Mouse (Mus musculus): ENCODE data around the gene Pgpep1l. TPM values are rescaled to one million over a fixed set of nuclear protein-coding genes. Genes with fewer than 3 reads are reported as not detected.
"Not testable (repeated sequence)": the region's sequence is repeated elsewhere in the genome, so short reads cannot be mapped to it uniquely, and the experiment has no call there.

Pgpep1l gene
- polyA plus RNA-seq, 1 experiment from 2014 or later: not detected

- Histone ChIP-seq H3K9me3 (replicated peaks) (no peaks in the 10 kb centered on the region), H3K4me1 (peaks cover 10% of the 10 kb centered on the region), H3K4me3 (no peak overlapping the region), H3K27me3 (peaks cover 23% of the 10 kb centered on the region), H3K4me2 (no peak overlapping the region), H3K36me3 (ENCODE audit: poor library complexity, severe bottlenecking) (no peaks in the 10 kb centered on the region), H3K27ac (no peak overlapping the region), H3K9ac (no peak overlapping the region)
- 94% methylated on average over 19 of the region's 19 CpGs for WGBS
- no peak for ATAC-seq
Measured at GRCm38 (mm10) chr7:68280352-68280869, 16.4 kb upstream of the Pgpep1l start.

- Histone ChIP-seq H3K4me3 (no peak overlapping the region), H3K9me3 (replicated peaks) (no peaks in the 10 kb centered on the region), H3K4me1 (peaks cover 10% of the 10 kb centered on the region), H3K27me3 (peaks cover 29% of the 10 kb centered on the region), H3K27ac (no peak overlapping the region), H3K9ac (no peak overlapping the region), H3K36me3 (ENCODE audit: poor library complexity, severe bottlenecking) (no peaks in the 10 kb centered on the region), H3K4me2 (no peak overlapping the region)
- 89% methylated on average over 7 of the region's 7 CpGs for WGBS
- no peak for ATAC-seq
Measured at GRCm38 (mm10) chr7:68279481-68279880, 15.4 kb upstream of the Pgpep1l start.

- no peak overlapping the region for H3K9ac ChIP-seq
- 81% methylated on average over 6 of the region's 6 CpGs for WGBS
- H3K9me3 ChIP-seq (replicated peaks): no peaks in the 10 kb centered on the region
- peaks cover 10% of the 10 kb centered on the region for H3K4me1 ChIP-seq
- H3K4me3 ChIP-seq: no peak overlapping the region
- H3K27ac ChIP-seq: no peak overlapping the region
- ATAC-seq: no peak
- no peaks in the 10 kb centered on the region for H3K36me3 ChIP-seq (ENCODE audit: poor library complexity, severe bottlenecking)
- no peak overlapping the region for H3K4me2 ChIP-seq
- peaks cover 29% of the 10 kb centered on the region for H3K27me3 ChIP-seq
Measured at GRCm38 (mm10) chr7:68278908-68279307, 14.9 kb upstream of the Pgpep1l start.

GRCm38 (mm10) chr7:68278385-68278784, 14.4 kb upstream of the Pgpep1l start:
- Histone ChIP-seq H3K9ac (no peak overlapping the region), H3K4me2 (no peak overlapping the region), H3K27ac (no peak overlapping the region), H3K9me3 (replicated peaks) (no peaks in the 10 kb centered on the region), H3K4me1 (peaks cover 10% of the 10 kb centered on the region), H3K4me3 (no peak overlapping the region), H3K36me3 (ENCODE audit: poor library complexity, severe bottlenecking) (no peaks in the 10 kb centered on the region), H3K27me3 (peaks cover 29% of the 10 kb centered on the region)
- WGBS: 95% methylated on average over 6 of the region's 6 CpGs
- no peak for ATAC-seq

GRCm38 (mm10) chr7:68277897-68278270, 13.9 kb upstream of the Pgpep1l start:
- no peak overlapping the region for H3K27ac ChIP-seq
- H3K4me2 ChIP-seq: no peak overlapping the region
- H3K4me3 ChIP-seq: no peak overlapping the region
- no peaks in the 10 kb centered on the region for H3K36me3 ChIP-seq (ENCODE audit: poor library complexity, severe bottlenecking)
- no peak overlapping the region for H3K9ac ChIP-seq
- ATAC-seq: no peak
- peaks cover 29% of the 10 kb centered on the region for H3K27me3 ChIP-seq
- H3K4me1 ChIP-seq: peaks cover 10% of the 10 kb centered on the region
- 38% methylated on average over 4 of the region's 4 CpGs for WGBS
- no peaks in the 10 kb centered on the region for H3K9me3 ChIP-seq (replicated peaks)

- Histone ChIP-seq H3K9me3 (replicated peaks) (no peaks in the 10 kb centered on the region), H3K27ac (no peak overlapping the region), H3K9ac (no peak overlapping the region), H3K4me3 (no peak overlapping the region), H3K27me3 (peaks cover 29% of the 10 kb centered on the region), H3K4me1 (peaks cover 10% of the 10 kb centered on the region), H3K36me3 (ENCODE audit: poor library complexity, severe bottlenecking) (no peaks in the 10 kb centered on the region), H3K4me2 (no peak overlapping the region)
- ATAC-seq: no peak
- 41% methylated on average over 11 of the region's 11 CpGs for WGBS
Measured at GRCm38 (mm10) chr7:68277054-68277896, 13.2 kb upstream of the Pgpep1l start.

GRCm38 (mm10) chr7:68275838-68276731, 12.1 kb upstream of the Pgpep1l start:
- Histone ChIP-seq H3K36me3 (ENCODE audit: poor library complexity, severe bottlenecking) (no peaks in the 10 kb centered on the region), H3K9ac (peak overlapping the region; percentile 30), H3K27ac (no peak overlapping the region), H3K4me3 (peak overlapping the region; percentile 37), H3K27me3 (peaks cover 29% of the 10 kb centered on the region), H3K4me1 (peaks cover 10% of the 10 kb centered on the region), H3K4me2 (peak overlapping the region; percentile 64), H3K9me3 (replicated peaks) (no peaks in the 10 kb centered on the region)
- no peak for ATAC-seq
- WGBS: 4% methylated on average over 35 of the region's 36 CpGs

GRCm38 (mm10) chr7:68275445-68275837, 11.4 kb upstream of the Pgpep1l start:
- peaks cover 29% of the 10 kb centered on the region for H3K27me3 ChIP-seq
- not testable (repeated sequence) for H3K4me1 ChIP-seq; ATAC-seq; H3K9me3 ChIP-seq (replicated peaks); H3K9ac ChIP-seq; H3K27ac ChIP-seq; H3K36me3 ChIP-seq (ENCODE audit: poor library complexity, severe bottlenecking)
- 42% methylated on average over 9 of the region's 9 CpGs for WGBS
- peak overlapping the region; percentile 64 for H3K4me2 ChIP-seq
- H3K4me3 ChIP-seq: peak overlapping the region; percentile 37

- WGBS: 76% methylated on average over 9 of the region's 9 CpGs
- H3K27ac ChIP-seq: no peak overlapping the region
- ATAC-seq: no peak
Measured at GRCm38 (mm10) chr7:68274951-68275350, 10.9 kb upstream of the Pgpep1l start.

GRCm38 (mm10) chr7:68274218-68274617, 10.2 kb upstream of the Pgpep1l start:
- Histone ChIP-seq H3K9me3 (replicated peaks) (no peaks in the 10 kb centered on the region), H3K9ac (no peak overlapping the region), H3K36me3 (ENCODE audit: poor library complexity, severe bottlenecking) (no peaks in the 10 kb centered on the region), H3K4me3 (no peak overlapping the region), H3K4me2 (no peak overlapping the region), H3K4me1 (peaks cover 10% of the 10 kb centered on the region), H3K27ac (no peak overlapping the region), H3K27me3 (peaks cover 29% of the 10 kb centered on the region)
- WGBS: 50% methylated on average over 2 of the region's 2 CpGs
- no peak for ATAC-seq

More at GRCm38 (mm10) chr7:68274951-68275350, 10.9 kb upstream of the Pgpep1l start:
- H3K9ac ChIP-seq: no peak overlapping the region
- H3K4me3 ChIP-seq: no peak overlapping the region
- peaks cover 10% of the 10 kb centered on the region for H3K4me1 ChIP-seq
- H3K36me3 ChIP-seq (ENCODE audit: poor library complexity, severe bottlenecking): no peaks in the 10 kb centered on the region
- no peak overlapping the region for H3K4me2 ChIP-seq
- peaks cover 29% of the 10 kb centered on the region for H3K27me3 ChIP-seq
- H3K9me3 ChIP-seq (replicated peaks): no peaks in the 10 kb centered on the region

- peaks cover 28% of the 10 kb centered on the region for H3K27me3 ChIP-seq
- H3K4me1 ChIP-seq: peaks cover 10% of the 10 kb centered on the region
- no peaks in the 10 kb centered on the region for H3K36me3 ChIP-seq (ENCODE audit: poor library complexity, severe bottlenecking)
- H3K9me3 ChIP-seq (replicated peaks): no peaks in the 10 kb centered on the region
- no peak within 1 kb of the TSS for H3K4me2 ChIP-seq
- H3K27ac ChIP-seq: no peak within 1 kb of the TSS
- no peak within 1 kb of the TSS for H3K4me3 ChIP-seq
- H3K9ac ChIP-seq: no peak within 1 kb of the TSS
- no peak for ATAC-seq
Measured at GRCm38 (mm10) chr7:68273515-68273914, 9.5 kb upstream of the Pgpep1l start, which contains the start of gene Fam169b. Fam169b (plus strand) TSS chr7:68273839.

- H3K27me3 ChIP-seq: peaks cover 23% of the 10 kb centered on the region
- WGBS: 82% methylated on average over 10 of the region's 10 CpGs
Measured at GRCm38 (mm10) chr7:68272607-68273006, 8.6 kb upstream of the Pgpep1l start.

More at GRCm38 (mm10) chr7:68272607-68273006, 8.6 kb upstream of the Pgpep1l start:
- Histone ChIP-seq H3K9me3 (replicated peaks) (no peaks in the 10 kb centered on the region), H3K4me2 (no peak overlapping the region), H3K36me3 (ENCODE audit: poor library complexity, severe bottlenecking) (no peaks in the 10 kb centered on the region), H3K9ac (no peak overlapping the region), H3K4me1 (peaks cover 10% of the 10 kb centered on the region), H3K27ac (no peak overlapping the region), H3K4me3 (no peak overlapping the region)
- no peak for ATAC-seq

Data from forebrain, embryonic 13.5 days (tissue).